Mouse (Mus musculus): ENCODE measurements around the gene Eef1a2. TPM values are rescaled to one million over a fixed set of nuclear protein-coding genes. Genes with fewer than 3 reads are reported as not detected.

The Eef1a2 gene
- polyA plus RNA-seq, 1 experiment from 2014 or later, result 6.3 TPM

GRCm38 (mm10) chr2:181157180-181157579 lies 366 bp upstream of the Eef1a2 start:
- H3K9ac ChIP-seq (replicated peaks), result peak overlapping the region; percentile 79
- H3K9me3 ChIP-seq, result no peaks in the 10 kb centered on the region
- peaks cover 58% of the 10 kb centered on the region for H3K4me1 ChIP-seq
- H3K4me2 ChIP-seq (replicated peaks), result peak overlapping the region; percentile 70
- peak overlapping the region; percentile 84 for H3K27ac ChIP-seq (replicated peaks)
- no peaks in the 10 kb centered on the region for H3K27me3 ChIP-seq
- ATAC-seq (replicated peaks), result no peak
- no peaks in the 10 kb centered on the region for H3K36me3 ChIP-seq
- H3K4me3 ChIP-seq, result peak overlapping the region; percentile 61
- 80% methylated on average over 4 of the region's 4 CpGs for WGBS

- H3K9ac ChIP-seq (replicated peaks), result peak overlapping the region; percentile 79
- ATAC-seq (replicated peaks), result peak; percentile 4; the same call in 1 of the 2 replicates
- H3K4me3 ChIP-seq, result peak overlapping the region; percentile 61
- H3K4me2 ChIP-seq (replicated peaks), result peak overlapping the region; percentile 70
- H3K27ac ChIP-seq (replicated peaks), result no peak overlapping the region
- H3K36me3 ChIP-seq, result no peaks in the 10 kb centered on the region
- no peaks in the 10 kb centered on the region for H3K9me3 ChIP-seq
- H3K27me3 ChIP-seq, result no peaks in the 10 kb centered on the region
- H3K4me1 ChIP-seq, result peaks cover 58% of the 10 kb centered on the region
- 61% methylated on average over 4 of the region's 4 CpGs for whole genome bisulfite sequencing
These were observed 1.0 kb downstream of the Eef1a2 start for GRCm38 (mm10) chr2:181155801-181156200.

- peaks cover 52% of the 10 kb centered on the region for H3K4me1 ChIP-seq
- H3K36me3 ChIP-seq, result no peaks in the 10 kb centered on the region
- H3K4me2 ChIP-seq (replicated peaks), result peak overlapping the region; percentile 70
- no peaks in the 10 kb centered on the region for H3K9me3 ChIP-seq
- ATAC-seq (replicated peaks), result no peak
- H3K27me3 ChIP-seq, result no peaks in the 10 kb centered on the region
- WGBS, result 85% methylated on average over 8 of the region's 8 CpGs
- no peak overlapping the region for H3K27ac ChIP-seq (replicated peaks)
- H3K9ac ChIP-seq (replicated peaks), result no peak overlapping the region
- H3K4me3 ChIP-seq, result no peak overlapping the region
These were observed 1.9 kb downstream of the Eef1a2 start for GRCm38 (mm10) chr2:181154831-181155415.

- no peaks in the 10 kb centered on the region for H3K9me3 ChIP-seq
- no peak overlapping the region for H3K4me3 ChIP-seq
- H3K27ac ChIP-seq (replicated peaks), result no peak overlapping the region
- H3K4me1 ChIP-seq, result peaks cover 47% of the 10 kb centered on the region
- H3K4me2 ChIP-seq (replicated peaks), result no peak overlapping the region
- H3K27me3 ChIP-seq, result no peaks in the 10 kb centered on the region
- H3K9ac ChIP-seq (replicated peaks), result no peak overlapping the region
- no peak for ATAC-seq (replicated peaks)
- H3K36me3 ChIP-seq, result no peaks in the 10 kb centered on the region
- WGBS, result 92% methylated on average over 3 of the region's 3 CpGs
These were observed 2.5 kb downstream of the Eef1a2 start for GRCm38 (mm10) chr2:181154361-181154760.

- H3K36me3 ChIP-seq, result no peaks in the 10 kb centered on the region
- H3K9me3 ChIP-seq, result no peaks in the 10 kb centered on the region
- H3K4me3 ChIP-seq, result no peak overlapping the region
- WGBS, result 0% methylated on average over 1 of the region's 1 CpGs
- H3K27ac ChIP-seq (replicated peaks), result no peak overlapping the region
- no peaks in the 10 kb centered on the region for H3K27me3 ChIP-seq
- H3K9ac ChIP-seq (replicated peaks), result no peak overlapping the region
- ATAC-seq (replicated peaks), result no peak
- H3K4me1 ChIP-seq, result peaks cover 41% of the 10 kb centered on the region
- no peak overlapping the region for H3K4me2 ChIP-seq (replicated peaks)
These were observed 3.0 kb downstream of the Eef1a2 start for GRCm38 (mm10) chr2:181153837-181154236.

- Histone ChIP-seq H3K4me3 (no peak overlapping the region), H3K4me1 (peaks cover 41% of the 10 kb centered on the region), H3K27me3 (no peaks in the 10 kb centered on the region), H3K9me3 (no peaks in the 10 kb centered on the region), H3K9ac (replicated peaks) (no peak overlapping the region), H3K27ac (replicated peaks) (no peak overlapping the region), H3K36me3 (no peaks in the 10 kb centered on the region), H3K4me2 (replicated peaks) (no peak overlapping the region)
- 88% methylated on average over 1 of the region's 1 CpGs for WGBS
- ATAC-seq (replicated peaks), result no peak
These were observed 3.7 kb downstream of the Eef1a2 start for GRCm38 (mm10) chr2:181153131-181153530.

GRCm38 (mm10) chr2:181152701-181153100 lies 4.1 kb downstream of the Eef1a2 start:
- H3K36me3 ChIP-seq, result no peaks in the 10 kb centered on the region
- no peaks in the 10 kb centered on the region for H3K27me3 ChIP-seq
- no peak for ATAC-seq (replicated peaks)
- H3K9ac ChIP-seq (replicated peaks), result no peak overlapping the region
- no peak overlapping the region for H3K4me2 ChIP-seq (replicated peaks)
- no peaks in the 10 kb centered on the region for H3K9me3 ChIP-seq
- H3K4me1 ChIP-seq, result peaks cover 42% of the 10 kb centered on the region
- H3K4me3 ChIP-seq, result no peak overlapping the region
- no peak overlapping the region for H3K27ac ChIP-seq (replicated peaks)
- WGBS, result 96% methylated on average over 17 of the region's 17 CpGs

GRCm38 (mm10) chr2:181150281-181150680 lies 6.5 kb downstream of the Eef1a2 start:
- Histone ChIP-seq H3K9ac (replicated peaks) (no peak overlapping the region), H3K4me3 (no peak overlapping the region), H3K9me3 (no peaks in the 10 kb centered on the region), H3K36me3 (no peaks in the 10 kb centered on the region), H3K27ac (replicated peaks) (no peak overlapping the region), H3K27me3 (no peaks in the 10 kb centered on the region), H3K4me1 (peaks cover 19% of the 10 kb centered on the region), H3K4me2 (replicated peaks) (no peak overlapping the region)
- ATAC-seq (replicated peaks), result no peak
- WGBS, result 81% methylated on average over 6 of the region's 6 CpGs

- WGBS, result 12% methylated on average over 31 of the region's 31 CpGs
- Histone ChIP-seq H3K27ac (replicated peaks) (no peak overlapping the region), H3K4me2 (replicated peaks) (peak overlapping the region; percentile 86), H3K27me3 (no peaks in the 10 kb centered on the region), H3K4me1 (peaks cover 8% of the 10 kb centered on the region), H3K9me3 (no peaks in the 10 kb centered on the region), H3K9ac (replicated peaks) (peak overlapping the region; percentile 50; the same call in 1 of the 2 replicates), H3K4me3 (peak overlapping the region; percentile 50), H3K36me3 (no peaks in the 10 kb centered on the region)
- ATAC-seq (replicated peaks), result no peak
These were observed 8.4 kb downstream of the Eef1a2 start for GRCm38 (mm10) chr2:181148318-181148955.

- peak; percentile 44 for ATAC-seq (replicated peaks)
- no peaks in the 10 kb centered on the region for H3K27me3 ChIP-seq
- WGBS, result 1% methylated on average over 61 of the region's 61 CpGs
- no peaks in the 10 kb centered on the region for H3K9me3 ChIP-seq
- H3K27ac ChIP-seq (replicated peaks), result no peak overlapping the region
- peaks cover 8% of the 10 kb centered on the region for H3K4me1 ChIP-seq
- H3K9ac ChIP-seq (replicated peaks), result peak overlapping the region; percentile 50
- H3K4me2 ChIP-seq (replicated peaks), result peak overlapping the region; percentile 86
- H3K36me3 ChIP-seq, result no peaks in the 10 kb centered on the region
- H3K4me3 ChIP-seq, result peak overlapping the region; percentile 50
These were observed 9.1 kb downstream of the Eef1a2 start for GRCm38 (mm10) chr2:181147546-181148317.

GRCm38 (mm10) chr2:181146976-181147545 lies 9.8 kb downstream of the Eef1a2 start:
- 49% methylated on average over 4 of the region's 4 CpGs for whole genome bisulfite sequencing
- Histone ChIP-seq H3K27ac (replicated peaks) (no peak overlapping the region), H3K4me1 (peaks cover 8% of the 10 kb centered on the region), H3K4me2 (replicated peaks) (peak overlapping the region; percentile 86), H3K9me3 (no peaks in the 10 kb centered on the region), H3K4me3 (peak overlapping the region; percentile 50; the same call in 1 of the 2 replicates), H3K27me3 (no peaks in the 10 kb centered on the region), H3K36me3 (no peaks in the 10 kb centered on the region), H3K9ac (replicated peaks) (no peak overlapping the region)
- no peak for ATAC-seq (replicated peaks)

- no peaks in the 10 kb centered on the region for H3K27me3 ChIP-seq
- H3K4me1 ChIP-seq, result peaks cover 8% of the 10 kb centered on the region
- H3K4me3 ChIP-seq, result no peak overlapping the region
- WGBS, result 91% methylated on average over 2 of the region's 2 CpGs
- H3K4me2 ChIP-seq (replicated peaks), result no peak overlapping the region
- H3K27ac ChIP-seq (replicated peaks), result no peak overlapping the region
- no peak overlapping the region for H3K9ac ChIP-seq (replicated peaks)
- no peak for ATAC-seq (replicated peaks)
- H3K36me3 ChIP-seq, result no peaks in the 10 kb centered on the region
- no peaks in the 10 kb centered on the region for H3K9me3 ChIP-seq
These were observed 12.1 kb downstream of the Eef1a2 start for GRCm38 (mm10) chr2:181144675-181145074.

Data from forebrain, embryonic 15.5 days (tissue).